Mouse (Mus musculus): ENCODE measurements at regions not wholly inside any gene's neighbourhood (a gene's known extent, or its start where the extent isn't known, plus 50 kb on each side); places are given as distances from the start of the nearest gene placed in this dataset.
"Not testable (repeated sequence)": the region's sequence is repeated elsewhere in the genome, so short reads cannot be mapped to it uniquely, and the experiment has no call there.

GRCm38 (mm10) chr3:80082780-80083519 lies 198.6 kb downstream of the Fam198b start:
- no peak for DNase-seq

GRCm38 (mm10) chr3:80084168-80084567 lies 199.8 kb downstream of the Fam198b start:
- DNase-seq = peak; percentile 7

GRCm38 (mm10) chr3:80099625-80100024 lies 215.3 kb downstream of the Fam198b start:
- DNase-seq = peak; percentile 16

GRCm38 (mm10) chr3:80120177-80120736 lies 235.9 kb downstream of the Fam198b start:
- no peak for DNase-seq

- DNase-seq = no peak
Measured at GRCm38 (mm10) chr3:80123666-80124065, 239.3 kb downstream of the Fam198b start.

GRCm38 (mm10) chr3:80124621-80125020 lies 240.3 kb downstream of the Fam198b start:
- no peak for DNase-seq

GRCm38 (mm10) chr3:80141697-80142096 lies 257.4 kb downstream of the Fam198b start:
- no peak for DNase-seq

GRCm38 (mm10) chr3:80160473-80160872 lies 276.1 kb downstream of the Fam198b start:
- no peak for DNase-seq

- no peak for DNase-seq
Measured at GRCm38 (mm10) chr3:80181749-80182148, 297.4 kb downstream of the Fam198b start.

GRCm38 (mm10) chr3:80182161-80182560 lies 297.8 kb downstream of the Fam198b start:
- not testable (repeated sequence) for DNase-seq

GRCm38 (mm10) chr3:80187406-80187805 lies 303.1 kb downstream of the Fam198b start:
- DNase-seq = no peak

- DNase-seq = no peak
Measured at GRCm38 (mm10) chr3:80200904-80201303, 316.6 kb downstream of the Fam198b start.

- DNase-seq = no peak
Measured at GRCm38 (mm10) chr3:80204821-80205220, 320.5 kb downstream of the Fam198b start.

- DNase-seq = no peak
Measured at GRCm38 (mm10) chr3:80205351-80205750, 321.0 kb downstream of the Fam198b start.

- DNase-seq = no peak
Measured at GRCm38 (mm10) chr3:80207022-80207421, 322.7 kb downstream of the Fam198b start.

- DNase-seq = no peak
Measured at GRCm38 (mm10) chr3:80208028-80208427, 323.7 kb downstream of the Fam198b start.

- DNase-seq = no peak
Measured at GRCm38 (mm10) chr3:80209596-80209995, 325.3 kb downstream of the Fam198b start.

- no peak for DNase-seq
Measured at GRCm38 (mm10) chr3:80211323-80212109, 327.2 kb downstream of the Fam198b start.

GRCm38 (mm10) chr3:80248611-80249010 lies 364.3 kb downstream of the Fam198b start:
- DNase-seq = no peak

- DNase-seq = no peak
Measured at GRCm38 (mm10) chr3:80249974-80250373, 365.6 kb downstream of the Fam198b start.

GRCm38 (mm10) chr3:80255304-80255703 lies 371.0 kb downstream of the Fam198b start:
- DNase-seq = no peak

- no peak for DNase-seq
Measured at GRCm38 (mm10) chr3:80256383-80256782, 372.1 kb downstream of the Fam198b start.

- DNase-seq = no peak
Measured at GRCm38 (mm10) chr3:80263095-80263494, 378.8 kb downstream of the Fam198b start.

- DNase-seq = no peak
Measured at GRCm38 (mm10) chr3:80284656-80285055, 400.3 kb downstream of the Fam198b start.
